Mouse (Mus musculus) kidney, embryonic 14.5 days (tissue): Measurements from ENCODE around the gene Sipa1l1. TPM values are rescaled to one million over a fixed set of nuclear protein-coding genes. Genes with fewer than 3 reads are reported as not detected.

ENCODE experiments used
- ATAC-seq: fragments of 200-750 bp; cut with Nextera tagmentation; 2 replicates; pipeline ENCODE4 v1.8.0; 2017; ENCODE audit warnings: moderate number of reproducible peaks, mild to moderate bottlenecking, moderate TSS enrichment, moderate library complexity; ENCODE audit not compliant: low FRiP score, low TSS enrichment
- H3K27ac ChIP-seq: fragments of 300-500 bp; sonication (generic); 2 replicates; pipeline ENCODE4 v1.5.1; 2014; ENCODE audit warnings: low read depth, mild to moderate bottlenecking, low read length, moderate library complexity, mixed read lengths
- H3K27me3 ChIP-seq: fragments of 300-500 bp; sonication (generic); 2 replicates; pipeline ENCODE4 v1.6.1; 2014; ENCODE audit warnings: mild to moderate bottlenecking, low read length; ENCODE audit not compliant: control insufficient read depth, insufficient read depth
- H3K36me3 ChIP-seq: fragments of 300-500 bp; sonication (generic); 2 replicates; pipeline ENCODE4 v1.6.1; 2014; ENCODE audit warnings: low read length, mixed read lengths; ENCODE audit not compliant: control insufficient read depth, insufficient read depth
- H3K4me1 ChIP-seq: fragments of 300-500 bp; sonication (generic); 2 replicates; pipeline ENCODE4 v1.6.1; 2014; ENCODE audit warnings: low read length, mixed read lengths; ENCODE audit not compliant: control insufficient read depth, insufficient read depth
- H3K4me2 ChIP-seq: fragments of 300-500 bp; sonication (generic); replicated peaks from 2 replicates; pipeline ENCODE4 v1.6.1; 2014; ENCODE audit warnings: low read depth, mild to moderate bottlenecking, low read length
- H3K4me3 ChIP-seq: fragments of 300-500 bp; sonication (generic); 2 replicates; pipeline ENCODE4 v1.5.1; 2014; ENCODE audit warnings: mild to moderate bottlenecking, low read length
- H3K9ac ChIP-seq: fragments of 300-500 bp; sonication (generic); 2 replicates; pipeline ENCODE4 v1.6.1; 2014; ENCODE audit warnings: low read depth, mild to moderate bottlenecking, low read length, moderate library complexity
- H3K9me3 ChIP-seq: fragments of 300-500 bp; sonication (generic); 2 replicates; pipeline ENCODE4 v1.6.1; 2016; ENCODE audit warnings: low read length; ENCODE audit not compliant: control insufficient read depth
- WGBS: fragments of 180-500 bp; shearing (Covaris S2); extraction: QIAGEN DNeasy Blood & Tissue Kit; methylation state at CpG from one replicate; pipeline ENCODE4 v1.1.7; 2014; 5-methylcytosine and 5-hydroxymethylcytosine counted together
- polyA plus RNA-seq: library from polyadenylated mRNA; unstranded; fragments of >200 nt; fragmentation: Nextera tagmentation; extraction: Ambion mirVana; gene quantifications from 2 replicates; pipeline ENCODE4 v1.2.1, GENCODE M21; 2014

Gene Sipa1l1
- polyA plus RNA-seq, 1 experiment from 2014 or later: 43.8 TPM

DNA sequence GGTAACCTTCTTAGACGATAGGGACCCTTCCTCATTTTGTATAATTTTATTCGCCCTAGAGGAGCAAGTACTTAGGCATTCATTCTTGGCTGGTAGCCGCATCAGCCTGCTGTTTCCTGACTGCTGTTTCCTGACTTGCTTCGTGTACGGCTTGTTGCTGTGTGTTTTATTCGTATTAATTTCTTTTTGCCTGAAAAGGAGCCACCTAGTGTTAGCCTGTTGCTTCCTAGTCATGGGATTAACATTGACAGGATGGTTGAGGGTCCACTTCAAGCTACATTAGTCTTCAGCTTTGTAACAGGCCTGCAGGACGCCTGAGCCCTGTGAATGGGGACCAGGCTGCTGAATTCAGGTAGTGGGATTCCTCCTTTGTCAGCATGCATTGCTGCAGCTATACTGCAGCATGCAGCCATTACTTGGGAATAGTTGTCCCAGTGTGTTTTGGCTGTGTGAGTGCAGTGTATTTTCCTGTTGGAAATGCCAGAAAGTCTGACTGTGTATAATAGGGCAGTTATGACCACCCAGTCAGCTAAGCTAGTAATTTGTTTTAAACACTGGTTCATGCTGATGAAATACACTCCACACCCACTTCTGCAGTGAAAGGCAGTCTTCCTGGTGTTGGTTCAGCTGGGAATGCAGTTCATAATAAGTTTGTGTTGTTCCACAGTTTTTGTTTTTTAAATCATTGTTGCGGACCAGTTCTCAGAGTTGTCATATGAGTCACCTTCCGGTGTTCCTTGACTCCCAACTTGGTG is 19.4 kb downstream of the Sipa1l1 start:
- Histone ChIP-seq H3K9ac (no peak overlapping the region), H3K4me1 (peaks cover 32% of the 10 kb centered on the region), H3K27ac (peak overlapping the region; percentile 30; the same call in 1 of the 2 replicates), H3K27me3 (no peaks in the 10 kb centered on the region), H3K36me3 (no peaks in the 10 kb centered on the region; the same call in 1 of the 2 replicates), H3K9me3 (no peaks in the 10 kb centered on the region), H3K4me2 (peak overlapping the region; percentile 3; the same call in 1 of the 2 replicates), H3K4me3 (no peak overlapping the region)
- no peak for ATAC-seq
- 52% methylated on average over 9 of the region's 9 CpGs for WGBS

GRCm38 (mm10) chr12:82189076-82189675 is 20.1 kb downstream of the Sipa1l1 start:
- ATAC-seq: peak; percentile 87
- Histone ChIP-seq H3K36me3 (no peaks in the 10 kb centered on the region; the same call in 1 of the 2 replicates), H3K9ac (no peak overlapping the region), H3K27ac (peak overlapping the region; percentile 61; the same call in 1 of the 2 replicates), H3K9me3 (no peaks in the 10 kb centered on the region), H3K4me3 (no peak overlapping the region), H3K4me1 (peaks cover 32% of the 10 kb centered on the region), H3K27me3 (no peaks in the 10 kb centered on the region), H3K4me2 (no peak overlapping the region)
- WGBS: 12% methylated on average over 6 of the region's 6 CpGs

DNA sequence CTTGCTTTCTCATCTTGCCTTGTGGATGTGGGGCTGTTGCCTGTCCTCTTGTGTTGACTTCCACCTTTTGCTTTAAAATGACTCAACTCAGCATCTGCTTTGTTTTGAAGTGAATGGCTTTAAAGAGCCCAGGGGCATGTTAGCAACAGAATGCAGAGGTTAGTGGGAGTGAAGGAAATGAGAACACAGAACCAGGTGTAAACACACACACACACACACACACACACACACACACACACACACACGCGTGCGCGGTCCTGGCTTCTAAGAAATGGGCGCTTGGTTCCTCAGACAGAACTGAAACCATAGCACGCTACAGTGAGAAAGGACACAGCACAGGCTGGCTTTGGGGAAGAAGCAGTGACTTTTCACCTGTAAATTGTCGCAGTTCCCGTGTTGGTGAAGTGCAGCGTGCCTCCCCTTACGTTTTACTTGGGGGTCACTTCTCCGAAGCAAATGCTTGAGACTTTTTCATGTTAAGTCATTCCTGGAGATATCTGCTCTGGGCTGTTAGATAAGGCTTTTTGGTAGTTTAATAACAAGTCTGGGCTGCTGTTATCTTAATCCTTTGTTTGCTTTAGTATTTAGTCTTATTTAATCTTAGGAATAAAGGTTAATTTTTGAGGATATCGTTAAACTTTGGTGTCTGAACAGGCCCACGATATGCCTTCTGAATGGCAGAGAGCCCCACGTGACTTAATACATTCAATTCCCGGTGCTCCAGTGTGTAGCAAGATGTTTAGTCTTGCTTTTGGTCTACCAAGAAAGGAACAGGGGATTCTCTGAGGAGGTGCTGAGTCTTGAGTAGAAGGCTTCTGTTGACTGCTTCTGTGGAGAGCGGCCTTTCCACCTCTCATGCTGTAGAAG is 20.8 kb downstream of the Sipa1l1 start:
- no peak overlapping the region for H3K9ac ChIP-seq
- no peak overlapping the region for H3K4me3 ChIP-seq
- no peaks in the 10 kb centered on the region for H3K9me3 ChIP-seq
- no peaks in the 10 kb centered on the region for H3K27me3 ChIP-seq
- H3K4me2 ChIP-seq: no peak overlapping the region
- H3K36me3 ChIP-seq: no peaks in the 10 kb centered on the region; the same call in 1 of the 2 replicates
- H3K27ac ChIP-seq: peak overlapping the region; percentile 38; the same call in 1 of the 2 replicates
- no peak for ATAC-seq
- 63% methylated on average over 16 of the region's 16 CpGs for WGBS
- peaks cover 32% of the 10 kb centered on the region for H3K4me1 ChIP-seq

DNA sequence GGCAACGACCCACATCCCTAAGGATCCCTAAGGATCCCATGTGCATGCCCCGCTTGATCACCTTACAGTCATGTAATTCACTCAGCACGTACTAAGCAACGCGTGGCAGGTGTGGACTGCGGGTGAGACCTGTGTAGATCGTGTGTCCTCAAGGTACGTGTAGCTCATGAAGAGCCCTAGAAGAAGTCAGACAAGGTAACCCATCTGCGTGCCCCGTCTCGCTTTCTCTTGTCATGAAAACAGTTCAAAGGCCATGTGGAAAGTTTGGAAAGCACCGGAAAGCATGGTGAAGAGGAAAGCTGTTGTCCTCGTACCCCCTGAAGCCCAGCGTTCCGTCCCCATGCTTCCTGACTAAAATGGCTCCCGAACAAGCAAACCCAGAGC is 21.5 kb downstream of the Sipa1l1 start:
- Histone ChIP-seq H3K27me3 (no peaks in the 10 kb centered on the region), H3K4me3 (no peak overlapping the region), H3K36me3 (no peaks in the 10 kb centered on the region; the same call in 1 of the 2 replicates), H3K9ac (no peak overlapping the region), H3K4me1 (peaks cover 32% of the 10 kb centered on the region), H3K4me2 (no peak overlapping the region), H3K27ac (no peak overlapping the region), H3K9me3 (no peaks in the 10 kb centered on the region)
- WGBS: 77% methylated on average over 16 of the region's 16 CpGs
- no peak for ATAC-seq

GRCm38 (mm10) chr12:82191686-82192085 is 22.6 kb downstream of the Sipa1l1 start:
- Histone ChIP-seq H3K9me3 (no peaks in the 10 kb centered on the region), H3K4me3 (no peak overlapping the region), H3K9ac (no peak overlapping the region), H3K27me3 (no peaks in the 10 kb centered on the region), H3K4me2 (no peak overlapping the region), H3K36me3 (no peaks in the 10 kb centered on the region; the same call in 1 of the 2 replicates), H3K27ac (no peak overlapping the region), H3K4me1 (peaks cover 32% of the 10 kb centered on the region)
- 66% methylated on average over 5 of the region's 5 CpGs for WGBS
- no peak for ATAC-seq

DNA sequence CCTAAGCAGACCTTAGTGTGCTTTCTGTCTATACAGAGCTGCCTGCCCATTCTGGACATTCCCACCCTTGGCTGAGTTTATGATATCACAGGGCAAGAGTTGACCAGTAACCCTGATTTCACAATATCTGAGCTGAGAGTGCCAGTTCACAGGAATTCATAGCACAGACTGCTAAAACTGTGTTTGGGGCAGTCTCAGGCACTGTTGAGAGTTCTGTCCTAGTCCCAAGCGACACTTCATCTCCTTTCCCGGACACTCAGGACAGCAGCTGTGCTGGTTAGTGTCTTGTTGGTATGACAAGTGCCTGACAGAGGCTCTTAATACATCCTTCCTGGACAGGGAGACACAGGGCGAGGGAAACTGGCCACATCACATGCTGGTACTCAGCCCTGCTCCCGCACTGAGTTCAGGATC is 23.5 kb downstream of the Sipa1l1 start:
- no peaks in the 10 kb centered on the region for H3K9me3 ChIP-seq
- no peaks in the 10 kb centered on the region for H3K27me3 ChIP-seq
- H3K36me3 ChIP-seq: no peaks in the 10 kb centered on the region; the same call in 1 of the 2 replicates
- H3K4me3 ChIP-seq: no peak overlapping the region
- ATAC-seq: no peak
- no peak overlapping the region for H3K9ac ChIP-seq
- H3K4me2 ChIP-seq: no peak overlapping the region
- WGBS: 72% methylated on average over 4 of the region's 4 CpGs
- no peak overlapping the region for H3K27ac ChIP-seq
- H3K4me1 ChIP-seq: peaks cover 28% of the 10 kb centered on the region

DNA sequence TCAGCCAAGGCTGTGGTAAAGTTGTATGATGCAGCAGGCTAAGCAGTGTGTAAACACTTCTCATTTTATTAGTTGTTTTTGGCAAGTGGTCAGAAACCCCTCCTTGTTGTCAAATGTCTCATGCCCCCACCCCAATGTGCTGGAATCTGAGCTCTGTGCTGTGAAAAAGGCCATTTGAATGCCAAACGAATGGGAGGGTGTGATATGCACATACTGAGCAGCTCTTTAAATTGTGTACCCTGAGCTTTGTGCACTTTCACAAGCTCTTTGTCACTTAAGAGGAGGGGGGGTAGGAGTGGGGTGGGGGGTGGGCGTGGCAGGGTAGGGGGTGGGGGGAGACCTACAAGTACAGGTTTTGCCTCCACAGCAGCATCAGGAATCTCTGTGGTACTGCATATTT is 24.4 kb downstream of the Sipa1l1 start:
- no peak overlapping the region for H3K4me3 ChIP-seq
- H3K9ac ChIP-seq: no peak overlapping the region
- no peak for ATAC-seq
- H3K9me3 ChIP-seq: no peaks in the 10 kb centered on the region
- H3K27ac ChIP-seq: no peak overlapping the region
- 46% methylated on average over 2 of the region's 2 CpGs for WGBS
- no peaks in the 10 kb centered on the region; the same call in 1 of the 2 replicates for H3K36me3 ChIP-seq
- H3K4me2 ChIP-seq: no peak overlapping the region
- H3K4me1 ChIP-seq: peaks cover 20% of the 10 kb centered on the region
- H3K27me3 ChIP-seq: no peaks in the 10 kb centered on the region

DNA sequence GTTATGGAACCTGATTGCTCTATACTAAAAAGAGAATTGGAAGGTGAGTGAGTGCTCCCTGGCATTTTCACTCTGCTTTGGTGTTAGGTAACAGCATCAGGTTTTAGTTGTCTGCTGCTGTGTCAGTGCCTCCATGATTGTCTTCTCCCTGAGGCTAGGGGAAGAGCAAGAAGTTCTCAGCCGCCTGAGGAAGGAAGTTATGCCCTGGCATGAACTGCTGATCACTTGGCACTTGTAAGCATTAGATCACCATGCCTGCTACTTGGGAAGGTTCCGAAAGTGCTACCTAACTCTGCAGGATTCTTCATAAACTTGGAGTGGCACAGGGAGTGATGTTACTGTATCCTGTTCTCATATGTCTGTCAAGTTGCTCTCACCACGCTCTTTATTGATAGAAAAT is 25.8 kb downstream of the Sipa1l1 start:
- H3K27ac ChIP-seq: no peak overlapping the region
- no peaks in the 10 kb centered on the region for H3K9me3 ChIP-seq
- H3K4me1 ChIP-seq: peaks cover 6% of the 10 kb centered on the region; the same call in 1 of the 2 replicates
- H3K27me3 ChIP-seq: no peaks in the 10 kb centered on the region
- H3K4me3 ChIP-seq: no peak overlapping the region
- no peak overlapping the region for H3K9ac ChIP-seq
- 65% methylated on average over 3 of the region's 3 CpGs for WGBS
- no peak for ATAC-seq
- H3K4me2 ChIP-seq: no peak overlapping the region
- no peaks in the 10 kb centered on the region; the same call in 1 of the 2 replicates for H3K36me3 ChIP-seq
